Comparison of ENCODE assay signal across 8 mouse cellular contexts in the genomic region with DNA sequence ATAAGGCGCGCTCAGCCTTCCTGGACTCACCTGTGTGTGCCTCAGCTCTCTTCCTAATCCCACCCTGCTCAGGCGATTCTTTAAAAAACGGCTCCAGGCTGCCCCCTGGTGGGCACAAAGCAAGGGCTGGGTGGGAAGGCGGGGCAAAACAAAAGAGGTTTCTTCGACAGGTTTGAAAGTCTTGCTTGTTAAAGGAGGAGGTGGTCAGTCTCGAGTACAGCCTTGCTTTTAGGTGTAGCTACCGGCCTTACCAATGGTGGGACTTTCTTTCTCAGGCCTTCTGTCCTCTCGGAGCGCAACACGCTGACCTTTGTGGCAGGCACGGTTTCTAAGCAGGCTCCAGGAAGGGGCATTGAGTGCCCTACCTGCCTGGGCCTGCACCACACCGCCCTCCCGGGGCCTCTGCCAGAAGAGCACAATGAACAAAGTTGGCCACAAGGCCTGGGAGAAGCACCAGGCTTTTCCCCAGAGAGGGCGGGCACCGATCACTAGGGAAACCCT.
DNase-seq lines count a peak whose midpoint lies in the region; ATAC-seq and TF ChIP-seq lines count a peak whose summit lies in the region.

No protein-coding gene starts in this region.

- peak; percentile 82 for ATAC-seq in forebrain, postnatal 0 days
- ATAC-seq in lung, embryonic 16.5 days (ENCODE audit: low read depth) = peak; percentile 52

- H3K36me3 ChIP-seq in forebrain, postnatal 0 days (ENCODE audit: insufficient read depth) = no peaks in the 10 kb centered on the region
- no peaks in the 10 kb centered on the region for H3K36me3 ChIP-seq in kidney, adult 2 months (ENCODE audit: control insufficient read depth, insufficient read depth, low read length)
- H3K36me3 ChIP-seq in lung, embryonic 16.5 days (ENCODE audit: control insufficient read depth, insufficient read depth, low read length) = no peaks in the 10 kb centered on the region

- H3K9ac ChIP-seq in forebrain, postnatal 0 days = no peak overlapping the region
- 0 out of 2 replicates have a peak overlapping the region, but pooled peaks have one; percentile 11 for H3K9ac ChIP-seq in lung, embryonic 16.5 days (ENCODE audit: low read length)

- H3K27me3 ChIP-seq in forebrain, postnatal 0 days (ENCODE audit: insufficient read depth, low read length) = no peaks in the 10 kb centered on the region
- H3K27me3 ChIP-seq in kidney, adult 2 months (replicated peaks; ENCODE audit: control insufficient read depth, insufficient read depth, low read length) = no peaks in the 10 kb centered on the region
- no peaks in the 10 kb centered on the region for H3K27me3 ChIP-seq in lung, embryonic 16.5 days (ENCODE audit: control insufficient read depth, insufficient read depth, low read depth, low read length)

- peaks cover 7% of the 10 kb centered on the region; the same call in 1 of the 2 replicates for H3K4me1 ChIP-seq in forebrain, postnatal 0 days (ENCODE audit: insufficient read depth)
- peaks cover 34% of the 10 kb centered on the region for H3K4me1 ChIP-seq in kidney, adult 2 months (ENCODE audit: control insufficient read depth, insufficient read depth, low read length)
- peaks cover 53% of the 10 kb centered on the region for H3K4me1 ChIP-seq in lung, embryonic 16.5 days (replicated peaks; ENCODE audit: control insufficient read depth, insufficient read depth, low read length)

- H3K4me3 ChIP-seq in forebrain, postnatal 0 days (ENCODE audit: low read depth, low read length) = 0 out of 2 replicates have a peak overlapping the region, but pooled peaks have one; percentile 3
- H3K4me3 ChIP-seq in kidney, adult 2 months (ENCODE audit: insufficient read depth, low read depth, low read length) = peak overlapping the region; percentile 33
- H3K4me3 ChIP-seq in lung, embryonic 16.5 days (ENCODE audit: low read length) = no peak overlapping the region

- TF ChIP-seq CTCF in forebrain, postnatal 0 days (IDR thresholded peaks at IDR 0.05; ENCODE audit: low read depth) = peak; percentile 84
- peak; percentile 56 for TF ChIP-seq CTCF in kidney, adult 2 months (conservative IDR thresholded peaks at IDR 0.05; ENCODE audit: insufficient read depth, insufficient read length, low read depth, low read length)

- no peak for TF ChIP-seq POLR2A in kidney, adult 2 months (IDR thresholded peaks at IDR 0.05; ENCODE audit: low read depth, low read length)

- no peaks in the 10 kb centered on the region for H3K9me3 ChIP-seq in forebrain, postnatal 0 days (ENCODE audit: low read length)
- no peaks in the 10 kb centered on the region for H3K9me3 ChIP-seq in lung, embryonic 16.5 days (ENCODE audit: control insufficient read depth, low read length)

- DNase-seq in ovary, adult 18-20 months (ENCODE audit: low spot score) = peak; percentile 59
- DNase-seq in ovary, postnatal 14 days (ENCODE audit: low spot score) = no peak
- DNase-seq in cerebellum, adult 11 months = peak; percentile 58
- DNase-seq in forebrain, postnatal 0 days = peak; percentile 88
- peak; percentile 91 for DNase-seq in kidney, adult 2 months
- DNase-seq in ovary, postnatal 36 days (ENCODE audit: low spot score) = peak; percentile 77
- DNase-seq in urinary bladder, postnatal 25 days (ENCODE audit: low spot score) = peak; percentile 59

- H3K4me2 ChIP-seq in forebrain, postnatal 0 days (ENCODE audit: low read depth) = peak overlapping the region; percentile 25
- 0 out of 2 replicates have a peak overlapping the region, but pooled peaks have one; percentile 11 for H3K4me2 ChIP-seq in lung, embryonic 16.5 days (ENCODE audit: low read depth, low read length)

- H3K27ac ChIP-seq in forebrain, postnatal 0 days (ENCODE audit: low read depth, low read length) = no peak overlapping the region
- H3K27ac ChIP-seq in kidney, adult 2 months (ENCODE audit: insufficient read depth, low read depth, low read length) = peak overlapping the region; percentile 69
- peak overlapping the region; percentile 63 for H3K27ac ChIP-seq in lung, embryonic 16.5 days (ENCODE audit: low read length)

- WGBS in forebrain, postnatal 0 days = 14% methylated on average over 16 of the region's 16 CpGs
- WGBS in kidney, adult 2 months = 13% methylated on average over 16 of the region's 16 CpGs
- WGBS in lung, embryonic 16.5 days = 15% methylated on average over 16 of the region's 16 CpGs
